Mouse (Mus musculus): ENCODE results near the gene Cacnb4.

DNA sequence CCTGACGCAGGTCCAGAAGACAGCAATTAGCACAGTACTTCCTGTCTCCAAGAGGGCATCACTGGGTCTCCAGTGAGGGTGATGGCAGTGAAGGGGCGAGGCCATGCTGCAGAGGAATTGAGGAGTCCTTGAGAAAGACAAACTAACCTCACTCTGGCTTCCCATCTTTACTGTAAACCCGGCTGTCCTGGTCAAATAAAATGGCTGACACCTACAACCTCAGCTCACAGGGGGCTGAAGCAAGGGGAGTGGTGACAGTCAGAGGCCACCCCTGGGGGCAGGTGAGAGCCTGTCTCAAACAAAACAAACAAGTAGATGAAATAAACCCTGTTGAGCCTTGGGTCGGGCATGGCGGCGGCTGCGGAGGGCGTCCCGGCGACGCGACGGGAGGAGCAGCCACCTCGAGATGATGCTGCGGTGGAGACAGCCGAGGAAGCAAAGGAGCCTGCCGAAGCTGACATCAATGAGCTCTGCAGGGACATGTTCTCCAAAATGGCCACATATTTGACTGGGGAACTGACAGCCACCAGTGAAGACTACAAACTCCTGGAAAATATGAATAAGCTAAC lies 57.1 kb downstream of the Cacnb4 start:
- TF ChIP-seq CTCF (IDR thresholded peaks at IDR 0.05; ENCODE audit: low read depth, low read length) = no peak
- TF ChIP-seq EP300 (IDR thresholded peaks at IDR 0.05; ENCODE audit: insufficient read depth, low read depth, low read length) = no peak
- TF ChIP-seq POLR2A (IDR thresholded peaks at IDR 0.05; ENCODE audit: insufficient read depth, low read length) = no peak

Measured in ES-Bruce4 (cell line).